Mouse (Mus musculus) ES-E14 (cell line): ENCODE data around the gene Slc9a2.

Experiments used
- CHD2 ChIP-seq: IDR thresholded peaks from 2 replicates; pipeline ENCODE4 v1.6.1; 2014; ENCODE audit warnings: mild to moderate bottlenecking, low read depth, low read length, inconsistent platforms
- ZC3H11A ChIP-seq: IDR thresholded peaks from 2 replicates; pipeline ENCODE4 v1.6.1; 2012; ENCODE audit warnings: low read depth, mild to moderate bottlenecking, inconsistent platforms, low read length, borderline replicate concordance
- ZNF384 ChIP-seq: IDR thresholded peaks from 2 replicates; pipeline ENCODE4 v1.6.1; 2012; ENCODE audit warnings: low read depth, low read length, inconsistent platforms

GRCm38 (mm10) chr1:40805351-40805750 lies 125.0 kb downstream of the Slc9a2 start, which contains the start of gene Tmem182:
- TF ChIP-seq ZC3H11A (no peak), ZNF384 (no peak), CHD2 (no peak)
